Mouse (Mus musculus) CH12.LX (cell line): ENCODE measurements around the gene Ifngr2. TPM values are rescaled to one million over a fixed set of nuclear protein-coding genes. Genes with fewer than 3 reads are reported as not detected.

ENCODE experiments used
- DNase-seq: peaks from one replicate; pipeline ENCODE4 v3.0.0-alpha.2; 2013; ENCODE audit errors: extremely low read depth
- H3K27ac ChIP-seq: 2 replicates; pipeline ENCODE4 v1.5.1; 2012; ENCODE audit warnings: low read depth, mild to moderate bottlenecking, control low read depth, moderate library complexity; ENCODE audit not compliant: insufficient read depth
- H3K27me3 ChIP-seq: replicated peaks from 2 replicates; pipeline ENCODE3; 2012; ENCODE audit warnings: inconsistent platforms
- H3K36me3 ChIP-seq, 2 experiments: replicated peaks in 1 of 2; 2 replicates each; pipeline versions ENCODE3 to v1.6.1; 2012; ENCODE audit warnings: inconsistent platforms in 1 of 2, low read length in 1 of 2, mild to moderate bottlenecking in 1 of 2, mixed read lengths in 1 of 2, moderate library complexity in 1 of 2; ENCODE audit not compliant: control insufficient read depth in 1 of 2, insufficient read depth in 1 of 2
- H3K4me1 ChIP-seq, 2 experiments: 2 replicates each; pipeline ENCODE4 v1.6.1; 2012; ENCODE audit warnings: inconsistent platforms in 1 of 2, moderate library complexity in 1 of 2; ENCODE audit not compliant: insufficient read depth in 2 of 2, control insufficient read depth in 1 of 2
- H3K4me2 ChIP-seq: 2 replicates; pipeline ENCODE4 v1.6.1; 2012; ENCODE audit warnings: low read depth, mild to moderate bottlenecking, control low read depth; ENCODE audit not compliant: poor library complexity, insufficient read depth, severe bottlenecking
- H3K4me3 ChIP-seq, 3 experiments: fragments of 150-350 bp in 1 of 3; sonication (generic) in 1 of 3; replicated peaks in 1 of 3; 2 replicates each; pipeline versions ENCODE3 to v1.5.1; 2011 to 2012; ENCODE audit warnings: low read depth in 2 of 3, low read length in 2 of 3, mild to moderate bottlenecking in 2 of 3, moderate library complexity in 2 of 3, control low read depth in 1 of 3, improper control_type of control experiment in 1 of 3, inconsistent platforms in 1 of 3, mixed read lengths in 1 of 3; ENCODE audit not compliant: poor library complexity in 1 of 3
- H3K79me2 ChIP-seq: replicated peaks from 2 replicates; pipeline ENCODE4 v1.6.1; 2012; ENCODE audit warnings: mild to moderate bottlenecking, moderate library complexity; ENCODE audit not compliant: control insufficient read depth, poor library complexity, insufficient read depth, severe bottlenecking; ENCODE audit errors: extremely low read depth
- H3K9ac ChIP-seq: 2 replicates; pipeline ENCODE4 v1.6.1; 2012; ENCODE audit warnings: low read depth, mild to moderate bottlenecking, control low read depth, moderate library complexity; ENCODE audit not compliant: insufficient read depth
- H3K9me3 ChIP-seq: replicated peaks from 2 replicates; pipeline ENCODE3; 2012; ENCODE audit warnings: low read length, inconsistent platforms, mixed read lengths
- BHLHE40 ChIP-seq: IDR thresholded peaks from 2 replicates; pipeline ENCODE4 v1.6.1; 2011; ENCODE audit warnings: mild to moderate bottlenecking, low read depth, low read length, improper control_type of control experiment
- CTCF ChIP-seq, 2 experiments: IDR thresholded peaks in 1 of 2; conservative IDR thresholded peaks in 1 of 2; 2 replicates each; pipeline ENCODE4 v1.5.1; 2011 to 2012; ENCODE audit warnings: low read depth in 2 of 2, low read length in 2 of 2, improper control_type of control experiment in 1 of 2, inconsistent platforms in 1 of 2, mild to moderate bottlenecking in 1 of 2, moderate library complexity in 1 of 2
- EP300 ChIP-seq: IDR thresholded peaks from 2 replicates; pipeline ENCODE4 v1.6.1; 2011; ENCODE audit warnings: low read length, improper control_type of control experiment
- ETS1 ChIP-seq: conservative IDR thresholded peaks from 2 replicates; pipeline ENCODE4 v1.6.1; 2012; ENCODE audit warnings: low read depth, mild to moderate bottlenecking, inconsistent platforms, low read length, improper control_type of control experiment, moderate library complexity
- GABPA ChIP-seq: IDR thresholded peaks from 2 replicates; pipeline ENCODE4 v1.6.1; 2012; ENCODE audit warnings: low read depth, low read length, improper control_type of control experiment, inconsistent platforms; ENCODE audit not compliant: insufficient replicate concordance
- HCFC1 ChIP-seq: IDR thresholded peaks from 2 replicates; pipeline ENCODE4 v1.6.1; 2012; ENCODE audit warnings: low read depth, mild to moderate bottlenecking, inconsistent platforms, low read length, improper control_type of control experiment
- IRF4 ChIP-seq: IDR thresholded peaks from 2 replicates; pipeline ENCODE4 v1.6.1; 2014; ENCODE audit warnings: low read depth, mild to moderate bottlenecking, inconsistent platforms, low read length, improper control_type of control experiment
- JUND ChIP-seq: conservative IDR thresholded peaks from 2 replicates; pipeline ENCODE4 v1.6.1; 2011; ENCODE audit warnings: low read depth, low read length, improper control_type of control experiment
- MAFK ChIP-seq: IDR thresholded peaks from 2 replicates; pipeline ENCODE4 v1.6.1; 2011; ENCODE audit warnings: low read length, improper control_type of control experiment; ENCODE audit not compliant: insufficient replicate concordance
- MAX ChIP-seq: IDR thresholded peaks from 2 replicates; pipeline ENCODE4 v1.6.1; 2011; ENCODE audit warnings: low read length, improper control_type of control experiment
- MEF2A ChIP-seq: IDR thresholded peaks from 2 replicates; pipeline ENCODE4 v1.6.1; 2014; ENCODE audit warnings: low read depth, mild to moderate bottlenecking, inconsistent platforms, low read length, improper control_type of control experiment, borderline replicate concordance
- MXI1 ChIP-seq: IDR thresholded peaks from 2 replicates; pipeline ENCODE4 v1.6.1; 2011; ENCODE audit warnings: mild to moderate bottlenecking, low read depth, low read length, improper control_type of control experiment
- MYC ChIP-seq: IDR thresholded peaks from 2 replicates; pipeline ENCODE4 v1.6.1; 2011; ENCODE audit warnings: low read depth, mild to moderate bottlenecking, improper control_type of control experiment, low read length
- NELFE ChIP-seq: IDR thresholded peaks from 2 replicates; pipeline ENCODE4 v1.6.1; 2011; ENCODE audit warnings: low read depth, low read length, improper control_type of control experiment
- PAX5 ChIP-seq: IDR thresholded peaks from 2 replicates; pipeline ENCODE4 v1.6.1; 2012; ENCODE audit warnings: low read length, inconsistent platforms, mixed read lengths
- RAD21 ChIP-seq: IDR thresholded peaks from 2 replicates; pipeline ENCODE4 v1.6.1; 2011; ENCODE audit warnings: low read depth, mild to moderate bottlenecking, low read length, improper control_type of control experiment, moderate library complexity
- RCOR1 ChIP-seq: conservative IDR thresholded peaks from 2 replicates; pipeline ENCODE4 v1.6.1; 2012; ENCODE audit warnings: low read depth, mild to moderate bottlenecking, inconsistent platforms, low read length, improper control_type of control experiment
- SIN3A ChIP-seq: IDR thresholded peaks from 2 replicates; pipeline ENCODE4 v1.6.1; 2012; ENCODE audit warnings: low read length, improper control_type of control experiment, inconsistent platforms
- SMC3 ChIP-seq: IDR thresholded peaks from 2 replicates; pipeline ENCODE4 v1.6.1; 2011; ENCODE audit warnings: low read depth, low read length, improper control_type of control experiment
- TBP ChIP-seq: conservative IDR thresholded peaks from 2 replicates; pipeline ENCODE4 v1.6.1; 2011; ENCODE audit warnings: low read depth, low read length, improper control_type of control experiment
- TCF12 ChIP-seq: IDR thresholded peaks from 2 replicates; pipeline ENCODE4 v1.6.1; 2014; ENCODE audit warnings: low read depth, mild to moderate bottlenecking, inconsistent platforms, low read length, improper control_type of control experiment
- UBTF ChIP-seq: IDR thresholded peaks from 2 replicates; pipeline ENCODE4 v1.6.1; 2012; ENCODE audit warnings: low read depth, mild to moderate bottlenecking, inconsistent platforms, low read length, improper control_type of control experiment, moderate library complexity
- USF2 ChIP-seq: conservative IDR thresholded peaks from 2 replicates; pipeline ENCODE4 v1.6.1; 2011; ENCODE audit warnings: low read depth, low read length, improper control_type of control experiment
- ZC3H11A ChIP-seq: IDR thresholded peaks from 2 replicates; pipeline ENCODE4 v1.6.1; 2012; ENCODE audit warnings: low read depth, mild to moderate bottlenecking, inconsistent platforms, low read length, improper control_type of control experiment
- ZKSCAN1 ChIP-seq: IDR thresholded peaks from 2 replicates; pipeline ENCODE4 v1.6.1; 2012; ENCODE audit warnings: low read depth, inconsistent platforms, low read length, improper control_type of control experiment, borderline replicate concordance
- dilution Hi-C: fragments of 300-500 bp; cut with MboI; formaldehyde crosslinking; loops from 2 replicates; pipeline ENCODE4 v1.14.3; 2020; ENCODE audit warnings: low sequenced_read_pairs; ENCODE audit not compliant: extremely low pct_unique_long_range_greater_than_20kb, extremely low pct_ligation_motif_present
- in situ Hi-C: fragments of 300-500 bp; cut with MboI; formaldehyde crosslinking; loops from 3 replicates; pipeline ENCODE4 v1.14.3; 2019; ENCODE audit warnings: low sequenced_read_pairs, low pct_ligation_motif_present, low pct_unique_long_range_greater_than_20kb, mixed read lengths
- polyA plus RNA-seq: library from polyadenylated mRNA; unstranded; fragments of >175 nt; gene quantifications from 2 replicates; pipeline ENCODE4 v1.2.1, GENCODE M21; 2012; ENCODE audit warnings: low read depth; ENCODE audit not compliant: insufficient read length
- total RNA-seq, 2 experiments: library from RNA; depleted of rRNA; stranded (reverse); fragments of 300-350 nt in 1 of 2; fragments of >200 nt in 1 of 2; gene quantifications; 2 replicates each; pipeline ENCODE4 v1.2.3; 2012 to 2014

Ifngr2 gene
- total and polyA plus RNA-seq, 3 experiments = 29.6 to 39.2 (median 36.1) TPM

DNA sequence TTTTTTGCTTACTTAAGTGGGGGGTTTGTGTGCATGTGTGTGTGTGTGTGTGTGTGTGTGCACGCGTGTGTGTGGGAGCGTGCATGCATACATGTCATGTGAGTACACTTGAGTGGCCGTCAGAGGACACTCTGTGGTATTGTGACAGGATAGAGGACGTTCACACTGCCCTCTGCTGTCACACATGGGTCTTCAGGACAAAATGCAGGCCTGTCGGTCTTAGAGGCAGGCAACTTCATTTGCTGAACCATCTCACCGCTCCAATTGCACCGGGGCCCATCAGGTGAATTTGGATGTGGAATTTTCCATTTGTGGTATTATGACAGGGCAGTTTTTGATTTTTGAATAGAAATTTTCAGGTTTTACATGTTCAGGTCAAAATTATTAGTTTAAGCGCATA is 14.2 kb downstream of the Ifngr2 start:
- no peaks in the 10 kb centered on the region for H3K79me2 ChIP-seq
- dilution Hi-C loops = no loop called here
- no peak for TF ChIP-seq PAX5
- TF ChIP-seq MEF2A = peak; percentile 67; the same call in 1 of the 2 replicates
- peak; percentile 31 to 96; a peak in 2 of 4 replicates for TF ChIP-seq CTCF (conservative IDR thresholded peaks at IDR 0.05 in 1 of 2, IDR thresholded peaks at IDR 0.05 in 1 of 2; ENCODE audit: low read depth in 2 of 2, low read length in 2 of 2)
- no peak for TF ChIP-seq TBP
- TF ChIP-seq USF2 = 0 out of 2 replicates have a peak, but pooled peaks have one; percentile 3
- TF ChIP-seq RCOR1 = peak; percentile 70; the same call in 1 of the 2 replicates
- peak; percentile 97 for TF ChIP-seq SMC3
- peak; percentile 48; the same call in 1 of the 2 replicates for TF ChIP-seq JUND
- TF ChIP-seq GABPA = no peak
- peak; percentile 83; the same call in 1 of the 2 replicates for TF ChIP-seq SIN3A
- TF ChIP-seq MXI1 = peak; percentile 88; the same call in 1 of the 2 replicates
- peak; percentile 76 for TF ChIP-seq RAD21
- TF ChIP-seq EP300 = peak; percentile 58
- peak; percentile 44; the same call in 1 of the 2 replicates for TF ChIP-seq TCF12
- no peak for TF ChIP-seq ZKSCAN1
- peak; percentile 47; the same call in 1 of the 2 replicates for TF ChIP-seq NELFE
- peak; percentile 56; the same call in 1 of the 2 replicates for TF ChIP-seq MAFK
- TF ChIP-seq MYC = peak; percentile 68; the same call in 1 of the 2 replicates
- peak; percentile 62 for TF ChIP-seq ZC3H11A
- TF ChIP-seq HCFC1 = no peak
- peak; percentile 49; the same call in 1 of the 2 replicates for TF ChIP-seq IRF4
- peak; percentile 52 for TF ChIP-seq ETS1
- no peak; the same call in 1 of the 2 replicates for TF ChIP-seq MAX
- TF ChIP-seq BHLHE40 = peak; percentile 95
- peak; percentile 49; the same call in 1 of the 2 replicates for TF ChIP-seq UBTF
- TF ChIP-seq, all 38 proteins: peak for 19
- Histone ChIP-seq H3K4me3 (peak overlapping the region in 1 of 3 experiments; percentile 18), H3K4me2 (peak overlapping the region; percentile 6), H3K36me3 (peaks cover 59 to 82% of the 10 kb centered on the region in 2 experiments), H3K27ac (peak overlapping the region; percentile 85), H3K4me1 (peaks cover 15 to 32% of the 10 kb centered on the region in 2 experiments), H3K27me3 (no peaks in the 10 kb centered on the region), H3K9ac (peak overlapping the region; percentile 32; the same call in 1 of the 2 replicates), H3K9me3 (no peaks in the 10 kb centered on the region)
- in situ Hi-C loops = no loop called here
- peak; percentile 81 for DNase-seq
